Mouse (Mus musculus) limb, embryonic 13.5 days (tissue): Measurements from ENCODE around the gene Pex7. TPM values are rescaled to one million over a fixed set of nuclear protein-coding genes. Genes with fewer than 3 reads are reported as not detected.
"Not testable (repeated sequence)": the region's sequence is repeated elsewhere in the genome, so short reads cannot be mapped to it uniquely, and the experiment has no call there.

ENCODE experiments used
- ATAC-seq: fragments of 200-750 bp; cut with Nextera tagmentation; 2 replicates; pipeline ENCODE4 v1.8.0; 2017; ENCODE audit warnings: low read depth, moderate number of reproducible peaks, moderate TSS enrichment; ENCODE audit not compliant: low FRiP score
- H3K27ac ChIP-seq: fragments of 300-500 bp; sonication (generic); 2 replicates; pipeline ENCODE4 v1.5.1; 2015; ENCODE audit warnings: inconsistent platforms, mild to moderate bottlenecking, moderate library complexity
- H3K27me3 ChIP-seq: fragments of 300-500 bp; sonication (generic); 2 replicates; pipeline ENCODE4 v1.6.1; 2015; ENCODE audit warnings: mild to moderate bottlenecking, inconsistent platforms
- H3K36me3 ChIP-seq: fragments of 300-500 bp; sonication (generic); 2 replicates; pipeline ENCODE4 v1.6.1; 2015; ENCODE audit warnings: inconsistent platforms, mild to moderate bottlenecking, moderate library complexity
- H3K4me1 ChIP-seq: fragments of 300-500 bp; sonication (generic); 2 replicates; pipeline ENCODE4 v1.6.1; 2015; ENCODE audit warnings: inconsistent platforms
- H3K4me2 ChIP-seq: fragments of 300-500 bp; sonication (generic); replicated peaks from 2 replicates; pipeline ENCODE4 v1.6.1; 2015; ENCODE audit warnings: inconsistent platforms, mild to moderate bottlenecking, moderate library complexity
- H3K4me3 ChIP-seq: fragments of 300-500 bp; sonication (generic); 2 replicates; pipeline ENCODE4 v1.5.1; 2015; ENCODE audit warnings: moderate library complexity, mild to moderate bottlenecking, inconsistent platforms
- H3K9ac ChIP-seq: fragments of 300-500 bp; sonication (generic); 2 replicates; pipeline ENCODE4 v1.6.1; 2015; ENCODE audit warnings: mild to moderate bottlenecking, inconsistent platforms
- H3K9me3 ChIP-seq: fragments of 300-500 bp; sonication (generic); 2 replicates; pipeline ENCODE4 v1.6.1; 2016; ENCODE audit warnings: inconsistent platforms
- WGBS: fragments of 180-500 bp; shearing (Covaris S2); methylation state at CpG from one replicate; pipeline ENCODE4 v1.1.7; 2015; 5-methylcytosine and 5-hydroxymethylcytosine counted together
- polyA plus RNA-seq: library from polyadenylated mRNA; unstranded; fragments of >200 nt; fragmentation: Nextera tagmentation; extraction: Ambion mirVana; gene quantifications from 2 replicates; pipeline ENCODE4 v1.2.1, GENCODE M21; 2015

Gene Pex7
- polyA plus RNA-seq, 1 experiment from 2014 or later, result 20.9 TPM

GRCm38 (mm10) chr10:19928205-19928604 lies 20.7 kb upstream of the Pex7 start:
- ATAC-seq, result no peak
- Histone ChIP-seq H3K36me3 (no peaks in the 10 kb centered on the region), H3K4me2 (no peak overlapping the region), H3K27me3 (peaks cover 14% of the 10 kb centered on the region; the same call in 1 of the 2 replicates), H3K9ac (no peak overlapping the region), H3K27ac (no peak overlapping the region), H3K9me3 (no peaks in the 10 kb centered on the region), H3K4me3 (no peak overlapping the region), H3K4me1 (peaks cover 5% of the 10 kb centered on the region; the same call in 1 of the 2 replicates)
- 85% methylated on average over 1 of the region's 1 CpGs for WGBS

- H3K4me3 ChIP-seq, H3K27me3 ChIP-seq: not testable (repeated sequence)
- 86% methylated on average over 4 of the region's 4 CpGs for WGBS
Measured at GRCm38 (mm10) chr10:19926391-19926897, 19.0 kb upstream of the Pex7 start.

GRCm38 (mm10) chr10:19924256-19924655 lies 16.8 kb upstream of the Pex7 start:
- no peak overlapping the region for H3K9ac ChIP-seq
- no peak for ATAC-seq
- no peaks in the 10 kb centered on the region for H3K9me3 ChIP-seq
- no peak overlapping the region for H3K4me2 ChIP-seq
- 0 out of 2 replicates have a peak, but pooled peaks cover 3% of the 10 kb centered on the region for H3K27me3 ChIP-seq
- 76% methylated on average over 2 of the region's 2 CpGs for WGBS
- H3K4me3 ChIP-seq, result no peak overlapping the region
- no peaks in the 10 kb centered on the region for H3K36me3 ChIP-seq
- H3K4me1 ChIP-seq, result no peaks in the 10 kb centered on the region
- no peak overlapping the region for H3K27ac ChIP-seq

More at GRCm38 (mm10) chr10:19926391-19926897, 19.0 kb upstream of the Pex7 start:
- H3K27ac ChIP-seq, H3K36me3 ChIP-seq, ATAC-seq, H3K9ac ChIP-seq, H3K4me2 ChIP-seq, H3K4me1 ChIP-seq, H3K9me3 ChIP-seq: not testable (repeated sequence)

GRCm38 (mm10) chr10:19922410-19922809 lies 14.9 kb upstream of the Pex7 start:
- H3K9me3 ChIP-seq, result no peaks in the 10 kb centered on the region

GRCm38 (mm10) chr10:19915301-19915700 lies 7.8 kb upstream of the Pex7 start:
- no peak overlapping the region for H3K4me2 ChIP-seq
- H3K36me3 ChIP-seq, result no peaks in the 10 kb centered on the region
- peak; percentile 44; the same call in 1 of the 2 replicates for ATAC-seq
- H3K27me3 ChIP-seq, result no peaks in the 10 kb centered on the region
- H3K9me3 ChIP-seq, result no peaks in the 10 kb centered on the region
- H3K9ac ChIP-seq, result no peak overlapping the region
- no peak overlapping the region for H3K4me3 ChIP-seq
- no peak overlapping the region for H3K27ac ChIP-seq
- 45% methylated on average over 1 of the region's 1 CpGs for WGBS
- H3K4me1 ChIP-seq, result no peaks in the 10 kb centered on the region

More at GRCm38 (mm10) chr10:19922410-19922809, 14.9 kb upstream of the Pex7 start:
- H3K4me3 ChIP-seq, result no peak overlapping the region
- H3K4me2 ChIP-seq, result no peak overlapping the region
- H3K4me1 ChIP-seq, result no peaks in the 10 kb centered on the region
- 64% methylated on average over 4 of the region's 4 CpGs for WGBS
- no peak overlapping the region for H3K27ac ChIP-seq
- H3K36me3 ChIP-seq, result no peaks in the 10 kb centered on the region
- no peak for ATAC-seq
- no peak overlapping the region for H3K9ac ChIP-seq
- H3K27me3 ChIP-seq, result 0 out of 2 replicates have a peak, but pooled peaks cover 3% of the 10 kb centered on the region

- no peaks in the 10 kb centered on the region for H3K9me3 ChIP-seq
- no peak overlapping the region for H3K4me3 ChIP-seq
- H3K9ac ChIP-seq, result no peak overlapping the region
- WGBS, result 87% methylated on average over 4 of the region's 4 CpGs
- no peaks in the 10 kb centered on the region for H3K4me1 ChIP-seq
- H3K4me2 ChIP-seq, result no peak overlapping the region
- ATAC-seq, result no peak
- no peaks in the 10 kb centered on the region for H3K36me3 ChIP-seq
- no peaks in the 10 kb centered on the region for H3K27me3 ChIP-seq
- no peak overlapping the region for H3K27ac ChIP-seq
Measured at GRCm38 (mm10) chr10:19913806-19914205, 6.3 kb upstream of the Pex7 start.

GRCm38 (mm10) chr10:19911583-19911982 lies 4.1 kb upstream of the Pex7 start:
- 14% methylated on average over 1 of the region's 1 CpGs for WGBS
- Histone ChIP-seq H3K4me1 (no peaks in the 10 kb centered on the region), H3K36me3 (no peaks in the 10 kb centered on the region), H3K4me3 (no peak overlapping the region), H3K27ac (no peak overlapping the region), H3K9ac (no peak overlapping the region), H3K9me3 (no peaks in the 10 kb centered on the region), H3K27me3 (no peaks in the 10 kb centered on the region), H3K4me2 (no peak overlapping the region)
- ATAC-seq, result no peak

- no peak overlapping the region for H3K4me2 ChIP-seq
- no peak overlapping the region for H3K4me3 ChIP-seq
- 89% methylated on average over 2 of the region's 2 CpGs for WGBS
- no peaks in the 10 kb centered on the region for H3K4me1 ChIP-seq
- H3K36me3 ChIP-seq, result no peaks in the 10 kb centered on the region
- H3K27me3 ChIP-seq, result no peaks in the 10 kb centered on the region
- H3K9me3 ChIP-seq, result no peaks in the 10 kb centered on the region
- no peak for ATAC-seq
- no peak overlapping the region for H3K27ac ChIP-seq
- H3K9ac ChIP-seq, result no peak overlapping the region
Measured at GRCm38 (mm10) chr10:19910516-19910915, 3.0 kb upstream of the Pex7 start.

GRCm38 (mm10) chr10:19908076-19908475 lies 587 bp upstream of the Pex7 start:
- peaks cover 9% of the 10 kb centered on the region for H3K4me1 ChIP-seq
- no peaks in the 10 kb centered on the region for H3K9me3 ChIP-seq
- no peaks in the 10 kb centered on the region for H3K36me3 ChIP-seq
- 77% methylated on average over 2 of the region's 2 CpGs for WGBS
- H3K27ac ChIP-seq, result no peak overlapping the region
- H3K4me3 ChIP-seq, result no peak overlapping the region
- H3K4me2 ChIP-seq, result no peak overlapping the region
- H3K9ac ChIP-seq, result no peak overlapping the region
- H3K27me3 ChIP-seq, result no peaks in the 10 kb centered on the region
- no peak for ATAC-seq

GRCm38 (mm10) chr10:19904077-19904820 lies 3.2 kb downstream of the Pex7 start:
- 74% methylated on average over 13 of the region's 13 CpGs for WGBS
- Histone ChIP-seq H3K4me2 (no peak overlapping the region), H3K36me3 (peaks cover 6% of the 10 kb centered on the region), H3K4me1 (peaks cover 9% of the 10 kb centered on the region), H3K4me3 (no peak overlapping the region), H3K27ac (peak overlapping the region; percentile 33; the same call in 1 of the 2 replicates), H3K9ac (0 out of 2 replicates have a peak overlapping the region, but pooled peaks have one; percentile 35), H3K27me3 (no peaks in the 10 kb centered on the region), H3K9me3 (no peaks in the 10 kb centered on the region)
- ATAC-seq, result no peak

- 84% methylated on average over 7 of the region's 7 CpGs for WGBS
- H3K27me3 ChIP-seq, result no peaks in the 10 kb centered on the region
- no peak overlapping the region for H3K4me3 ChIP-seq
- H3K9ac ChIP-seq, result no peak overlapping the region
- H3K27ac ChIP-seq, result no peak overlapping the region
- no peaks in the 10 kb centered on the region for H3K9me3 ChIP-seq
- H3K4me2 ChIP-seq, result no peak overlapping the region
- H3K4me1 ChIP-seq, result peaks cover 9% of the 10 kb centered on the region
- peaks cover 9% of the 10 kb centered on the region for H3K36me3 ChIP-seq
- no peak for ATAC-seq
Measured at GRCm38 (mm10) chr10:19901992-19902391, 5.5 kb downstream of the Pex7 start.

GRCm38 (mm10) chr10:19900191-19900590 lies 7.3 kb downstream of the Pex7 start:
- no peak overlapping the region for H3K9ac ChIP-seq
- 44% methylated on average over 2 of the region's 2 CpGs for WGBS
- H3K4me2 ChIP-seq, result no peak overlapping the region
- ATAC-seq, result no peak
- H3K27me3 ChIP-seq, result no peaks in the 10 kb centered on the region
- H3K9me3 ChIP-seq, result no peaks in the 10 kb centered on the region
- peaks cover 9% of the 10 kb centered on the region for H3K36me3 ChIP-seq
- no peak overlapping the region for H3K27ac ChIP-seq
- peaks cover 9% of the 10 kb centered on the region for H3K4me1 ChIP-seq
- H3K4me3 ChIP-seq, result no peak overlapping the region
